7 mouse cellular contexts compared by ENCODE assay signal in the genomic region with DNA sequence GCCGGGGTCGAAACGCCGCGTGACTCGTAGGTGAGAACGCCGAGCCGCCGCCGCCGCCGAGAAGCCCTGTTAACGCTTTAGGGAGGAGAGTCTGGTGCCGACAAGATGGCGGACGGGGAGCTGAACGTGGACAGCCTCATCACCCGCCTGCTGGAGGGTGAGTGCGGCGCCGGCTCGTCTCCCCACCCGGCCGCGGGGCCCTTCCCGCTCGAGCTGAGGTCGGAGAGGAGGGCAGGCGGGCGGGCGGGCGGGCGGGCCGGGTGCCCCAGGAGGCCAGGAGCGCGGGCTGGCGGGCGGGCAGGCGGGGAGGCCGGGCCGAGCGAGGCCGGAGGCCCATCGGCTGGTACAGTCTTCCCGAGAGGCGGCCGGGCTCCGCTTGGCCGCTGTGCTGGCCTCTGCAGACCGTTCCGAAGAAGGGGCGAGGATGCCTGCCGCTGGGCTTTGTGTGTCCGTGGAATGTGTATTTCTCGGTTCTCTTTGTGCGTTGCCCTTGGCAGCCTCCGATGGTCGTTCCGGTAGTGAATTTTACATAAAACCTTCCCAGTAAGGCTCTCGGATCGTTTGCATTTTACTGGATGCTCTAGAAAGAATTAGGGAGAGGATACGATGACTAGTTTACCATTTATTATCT. TPM values are rescaled to one million over a fixed set of nuclear protein-coding genes. Genes with fewer than 3 reads are reported as not detected.
DNase-seq lines count a peak whose midpoint lies in the region; ATAC-seq and TF ChIP-seq lines count a peak whose summit lies in the region.

No protein-coding gene starts in this region.

- H3K4me3 ChIP-seq in lung, embryonic 15.5 days, result peak overlapping the region; percentile 81
- H3K4me3 ChIP-seq in liver, postnatal 0 days (ENCODE audit: low read depth, low read length), result peak overlapping the region; percentile 89

- no peaks in the 10 kb centered on the region for H3K27me3 ChIP-seq in lung, embryonic 15.5 days
- H3K27me3 ChIP-seq in liver, postnatal 0 days (ENCODE audit: insufficient read depth, low read length), result no peaks in the 10 kb centered on the region

- no peak for TF ChIP-seq CTCF in liver, postnatal 0 days (IDR thresholded peaks at IDR 0.05; ENCODE audit: low read depth)

- peak; percentile 74 for ATAC-seq in lung, embryonic 15.5 days (ENCODE audit: borderline replicate concordance, extremely low read depth, low FRiP score, low TSS enrichment)
- ATAC-seq in common myeloid progenitor, adult 5-6 weeks (replicated peaks; ENCODE audit: low read depth, poor library complexity, severe bottlenecking), result peak; percentile 31
- peak; percentile 2 to 47; a peak in 2 of 4 replicates for ATAC-seq in hematopoietic stem cell, adult 5-6 weeks (replicated peaks in 1 of 2; ENCODE audit: insufficient read depth in 1 of 2, low FRiP score in 2 of 2, low TSS enrichment in 1 of 2, low read depth in 1 of 2, poor library complexity in 2 of 2, severe bottlenecking in 2 of 2)
- peak; percentile 63 for ATAC-seq in liver, postnatal 0 days

- peaks cover 13% of the 10 kb centered on the region for H3K4me1 ChIP-seq in lung, embryonic 15.5 days
- H3K4me1 ChIP-seq in liver, postnatal 0 days (ENCODE audit: insufficient read depth), result peaks cover 23% of the 10 kb centered on the region

- peak overlapping the region; percentile 99 for H3K27ac ChIP-seq in lung, embryonic 15.5 days
- H3K27ac ChIP-seq in liver, postnatal 0 days (ENCODE audit: low read depth), result peak overlapping the region; percentile 98

- H3K4me2 ChIP-seq in lung, embryonic 15.5 days, result peak overlapping the region; percentile 53
- H3K4me2 ChIP-seq in liver, postnatal 0 days (ENCODE audit: low read depth, low read length), result peak overlapping the region; percentile 66

- no peak for TF ChIP-seq EP300 in liver, postnatal 0 days (IDR thresholded peaks at IDR 0.05; ENCODE audit: low read depth)

- under 1% methylated on average over 61 of the region's 63 CpGs for WGBS in lung, embryonic 15.5 days
- WGBS in liver, postnatal 0 days (ENCODE audit: insufficient replicate concordance), result under 1% methylated on average over 42 of the region's 63 CpGs

- no peaks in the 10 kb centered on the region for H3K36me3 ChIP-seq in lung, embryonic 15.5 days
- no peaks in the 10 kb centered on the region for H3K36me3 ChIP-seq in liver, postnatal 0 days (replicated peaks; ENCODE audit: insufficient read depth, low read length)

- no peaks in the 10 kb centered on the region for H3K9me3 ChIP-seq in lung, embryonic 15.5 days
- no peaks in the 10 kb centered on the region for H3K9me3 ChIP-seq in liver, postnatal 0 days (ENCODE audit: low read length)

- no peak for DNase-seq in lung, postnatal 25 days (ENCODE audit: low spot score)
- DNase-seq in MN1 (ENCODE audit: low spot score), result peak; percentile 62
- DNase-seq in liver, postnatal 0 days, result no peak
- DNase-seq in skeletal muscle tissue, adult 2 months (ENCODE audit: low read depth, low spot score), result peak; percentile 25

- peak overlapping the region; percentile 98 for H3K9ac ChIP-seq in lung, embryonic 15.5 days
- peak overlapping the region; percentile 95 for H3K9ac ChIP-seq in liver, postnatal 0 days (replicated peaks)

RNA-seq across cellular contexts. Expression of gene Ppp1cb, which starts 0.7 kb away (rescaled TPM):
- 186 and 196 TPM in 2 replicates for polyA plus RNA-seq in lung, embryonic 15.5 days (2015; fragmentation: Nextera tagmentation; extraction: Ambion mirVana)
- total RNA-seq in common myeloid progenitor, adult 5-6 weeks (2017), result 222 and 251 TPM in 2 replicates
- total RNA-seq in hematopoietic stem cell, adult 5-6 weeks (2017), result 240 and 271 TPM in 2 replicates
- 90.7 and 94.5 TPM in 2 replicates for polyA plus RNA-seq in liver, postnatal 0 days (2015; fragmentation: Nextera tagmentation; extraction: Ambion mirVana)

Comparison
In these comparisons a context has a peak if more than half of its experiments do, and no peak if none do; other contexts are left out.
1. DNase-seq: peak in MN1 (single experiment) and skeletal muscle tissue, adult 2 months (single experiment); none in lung, postnatal 25 days (single experiment) and liver, postnatal 0 days (single experiment).
2. Peak in every context shown above with its lines, with median percentiles within 50 percentile points of each other: ATAC-seq.